Mouse (Mus musculus) midbrain, embryonic 14.5 days (tissue): Measurements from ENCODE around the gene Nefh. TPM values are rescaled to one million over a fixed set of nuclear protein-coding genes. Genes with fewer than 3 reads are reported as not detected.

Source experiments
- ATAC-seq: fragments of 200-750 bp; cut with Nextera tagmentation; 2 replicates; pipeline ENCODE4 v1.8.0; 2017; ENCODE audit warnings: moderate number of reproducible peaks, moderate library complexity; ENCODE audit not compliant: low FRiP score, low TSS enrichment
- DNase-seq: peaks from one replicate; pipeline ENCODE4 v3.0.0-alpha.2; 2015
- H3K27ac ChIP-seq: fragments of 300-500 bp; sonication (generic); replicated peaks from 2 replicates; pipeline ENCODE4 v1.5.1; 2014; ENCODE audit warnings: mild to moderate bottlenecking, low read depth, low read length, moderate library complexity
- H3K27me3 ChIP-seq: fragments of 300-500 bp; sonication (generic); 2 replicates; pipeline ENCODE4 v1.6.1; 2014; ENCODE audit warnings: low read length, control low read depth, mixed read lengths; ENCODE audit not compliant: control insufficient read depth, insufficient read depth
- H3K36me3 ChIP-seq: fragments of 300-500 bp; sonication (generic); 2 replicates; pipeline ENCODE4 v1.6.1; 2014; ENCODE audit warnings: low read length, control low read depth; ENCODE audit not compliant: control insufficient read depth, insufficient read depth
- H3K4me1 ChIP-seq: fragments of 300-500 bp; sonication (generic); 2 replicates; pipeline ENCODE4 v1.6.1; 2014; ENCODE audit warnings: mild to moderate bottlenecking, antibody characterized with exemption, low read length, control low read depth; ENCODE audit not compliant: control insufficient read depth, insufficient read depth
- H3K4me2 ChIP-seq: fragments of 300-500 bp; sonication (generic); 2 replicates; pipeline ENCODE4 v1.6.1; 2014; ENCODE audit warnings: mild to moderate bottlenecking, low read length, moderate library complexity
- H3K4me3 ChIP-seq: fragments of 300-500 bp; sonication (generic); replicated peaks from 2 replicates; pipeline ENCODE4 v1.5.1; 2014; ENCODE audit warnings: low read depth, low read length
- H3K9ac ChIP-seq: fragments of 300-500 bp; sonication (generic); replicated peaks from 2 replicates; pipeline ENCODE4 v1.6.1; 2014; ENCODE audit warnings: mild to moderate bottlenecking, low read length, moderate library complexity
- H3K9me3 ChIP-seq: fragments of 300-500 bp; sonication (generic); 2 replicates; pipeline ENCODE4 v1.6.1; 2016; ENCODE audit warnings: low read length, control low read depth, mixed read lengths; ENCODE audit not compliant: control insufficient read depth
- WGBS: fragments of 180-500 bp; shearing (Covaris S2); extraction: QIAGEN DNeasy Blood & Tissue Kit; methylation state at CpG from one replicate; pipeline ENCODE4 v1.1.7; 2014; 5-methylcytosine and 5-hydroxymethylcytosine counted together
- polyA plus RNA-seq: library from polyadenylated mRNA; unstranded; fragments of >200 nt; fragmentation: Nextera tagmentation; extraction: Ambion mirVana; gene quantifications from 2 replicates; pipeline ENCODE4 v1.2.1, GENCODE M21; 2014

The Nefh gene
- polyA plus RNA-seq, 1 experiment from 2014 or later: 3.2 TPM

- WGBS: under 1% methylated on average over 120 of the region's 120 CpGs
- Histone ChIP-seq H3K4me3 (peak overlapping the region; percentile 67), H3K4me1 (peaks cover 15% of the 10 kb centered on the region), H3K9ac (peak overlapping the region; percentile 76), H3K27me3 (peaks cover 68% of the 10 kb centered on the region), H3K27ac (peak overlapping the region; percentile 92), H3K36me3 (0 out of 2 replicates have a peak, but pooled peaks cover 3% of the 10 kb centered on the region), H3K9me3 (no peaks in the 10 kb centered on the region), H3K4me2 (peak overlapping the region; percentile 83)
- DNase-seq (peak; percentile 94), ATAC-seq (peak; percentile 90)
These were observed 684 bp downstream of the Nefh start for GRCm38 (mm10) chr11:4946947-4947812.

- 44% methylated on average over 13 of the region's 13 CpGs for WGBS
- no peak for DNase-seq
- no peak for ATAC-seq
- Histone ChIP-seq H3K36me3 (0 out of 2 replicates have a peak, but pooled peaks cover 3% of the 10 kb centered on the region), H3K9me3 (no peaks in the 10 kb centered on the region), H3K4me2 (peak overlapping the region; percentile 83), H3K27ac (peak overlapping the region; percentile 92; the same call in 1 of the 2 replicates), H3K9ac (no peak overlapping the region), H3K4me1 (peaks cover 15% of the 10 kb centered on the region), H3K27me3 (peaks cover 62% of the 10 kb centered on the region), H3K4me3 (peak overlapping the region; percentile 67)
These were observed 1.3 kb downstream of the Nefh start for GRCm38 (mm10) chr11:4946530-4946929.

GRCm38 (mm10) chr11:4936243-4936642 is 11.6 kb downstream of the Nefh start:
- WGBS: 84% methylated on average over 5 of the region's 5 CpGs
- Histone ChIP-seq H3K36me3 (peaks cover 4% of the 10 kb centered on the region; the same call in 1 of the 2 replicates), H3K27me3 (no peaks in the 10 kb centered on the region), H3K4me1 (no peaks in the 10 kb centered on the region), H3K9me3 (no peaks in the 10 kb centered on the region), H3K9ac (no peak overlapping the region), H3K4me3 (no peak overlapping the region), H3K4me2 (no peak overlapping the region), H3K27ac (no peak overlapping the region)
- ATAC-seq (no peak), DNase-seq (no peak)

DNA sequence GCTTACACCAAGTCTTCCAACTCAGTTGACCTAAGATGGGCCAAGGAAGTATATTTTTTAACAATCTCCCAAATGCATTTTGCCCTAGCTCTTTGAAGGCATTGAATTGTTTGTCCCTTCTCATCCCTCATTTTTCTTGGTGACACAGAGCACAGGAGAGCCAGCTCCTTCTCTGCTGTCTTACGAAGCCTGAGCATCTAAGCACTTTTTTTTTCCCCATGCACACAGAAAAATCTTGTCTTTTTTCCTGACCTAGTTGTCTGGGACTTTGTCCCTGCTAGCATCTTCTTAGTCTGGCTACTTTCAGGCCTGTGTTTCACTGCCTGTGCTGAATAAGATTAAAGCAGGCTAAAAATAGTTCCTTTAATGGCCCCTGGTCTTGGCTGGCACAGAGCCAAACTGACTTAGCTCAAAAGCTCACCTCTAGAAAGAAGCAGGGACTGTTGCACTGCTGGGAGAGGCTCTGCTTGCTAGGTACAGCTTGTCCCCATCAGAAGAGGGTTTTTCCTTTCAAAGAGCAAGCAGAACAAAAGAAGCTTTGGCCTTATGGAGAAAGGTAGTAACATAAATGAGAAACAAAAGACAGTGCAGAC is 16.8 kb downstream of the Nefh start:
- Histone ChIP-seq H3K27me3 (no peaks in the 10 kb centered on the region), H3K36me3 (peaks cover 52% of the 10 kb centered on the region), H3K4me3 (no peak overlapping the region), H3K9me3 (no peaks in the 10 kb centered on the region), H3K27ac (peak overlapping the region; percentile 2; the same call in 1 of the 2 replicates), H3K9ac (no peak overlapping the region), H3K4me1 (0 out of 2 replicates have a peak, but pooled peaks cover 3% of the 10 kb centered on the region), H3K4me2 (no peak overlapping the region)
- 58% methylated on average over 1 of the region's 1 CpGs for whole genome bisulfite sequencing
- peak; percentile 69 for DNase-seq
- ATAC-seq: no peak

DNA sequence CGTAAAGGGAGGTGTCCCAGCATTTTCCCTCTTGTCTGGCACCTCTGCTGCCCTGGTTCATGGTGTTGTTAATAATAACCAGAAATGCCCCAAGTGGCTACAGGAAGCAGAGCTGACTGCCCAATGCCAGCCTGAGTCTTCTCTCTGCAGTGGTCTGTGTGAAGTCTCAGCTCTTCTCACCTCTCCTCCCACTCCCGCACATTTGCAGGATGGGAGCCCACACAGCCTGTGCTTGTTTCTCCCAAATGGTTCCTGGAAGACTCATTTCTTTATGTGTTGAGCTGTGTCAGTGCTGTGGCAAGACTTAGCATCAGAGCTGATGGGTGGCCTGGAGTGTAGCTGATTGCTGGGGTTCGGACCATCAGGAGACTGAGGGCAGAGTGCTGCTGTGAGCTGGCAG is 20.6 kb downstream of the Nefh start:
- Histone ChIP-seq H3K27ac (no peak overlapping the region), H3K27me3 (no peaks in the 10 kb centered on the region), H3K36me3 (peaks cover 90% of the 10 kb centered on the region), H3K9me3 (no peaks in the 10 kb centered on the region), H3K4me1 (0 out of 2 replicates have a peak, but pooled peaks cover 3% of the 10 kb centered on the region), H3K9ac (no peak overlapping the region), H3K4me2 (no peak overlapping the region), H3K4me3 (no peak overlapping the region)
- ATAC-seq (no peak), DNase-seq (no peak)
- WGBS: 95% methylated on average over 3 of the region's 3 CpGs

DNA sequence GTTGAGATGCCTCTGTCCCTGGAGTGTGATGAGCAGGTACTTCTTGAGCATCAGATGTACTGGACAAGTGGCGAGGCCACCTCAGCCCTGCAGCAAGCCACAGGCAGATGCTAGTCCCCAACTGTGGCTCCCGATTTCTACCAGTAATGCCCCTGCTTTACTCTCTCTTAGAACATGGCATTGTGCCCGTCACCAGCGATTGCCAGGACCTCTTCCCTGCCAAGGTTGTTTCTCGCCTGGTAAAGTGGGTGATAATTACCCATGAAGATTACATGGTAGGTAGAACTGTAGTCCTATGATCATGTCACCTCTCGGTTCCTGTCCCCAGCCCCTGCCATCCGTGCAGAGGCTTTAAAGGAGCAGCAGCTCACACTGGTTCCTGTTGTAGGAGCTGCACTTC is 26.1 kb downstream of the Nefh start:
- H3K36me3 ChIP-seq: peaks cover 99% of the 10 kb centered on the region
- no peaks in the 10 kb centered on the region for H3K27me3 ChIP-seq
- H3K27ac ChIP-seq: no peak overlapping the region
- H3K9ac ChIP-seq: no peak overlapping the region
- H3K4me1 ChIP-seq: no peaks in the 10 kb centered on the region
- no peak overlapping the region for H3K4me2 ChIP-seq
- ATAC-seq (no peak), DNase-seq (no peak)
- 91% methylated on average over 7 of the region's 7 CpGs for WGBS
- no peaks in the 10 kb centered on the region for H3K9me3 ChIP-seq
- no peak overlapping the region for H3K4me3 ChIP-seq

DNA sequence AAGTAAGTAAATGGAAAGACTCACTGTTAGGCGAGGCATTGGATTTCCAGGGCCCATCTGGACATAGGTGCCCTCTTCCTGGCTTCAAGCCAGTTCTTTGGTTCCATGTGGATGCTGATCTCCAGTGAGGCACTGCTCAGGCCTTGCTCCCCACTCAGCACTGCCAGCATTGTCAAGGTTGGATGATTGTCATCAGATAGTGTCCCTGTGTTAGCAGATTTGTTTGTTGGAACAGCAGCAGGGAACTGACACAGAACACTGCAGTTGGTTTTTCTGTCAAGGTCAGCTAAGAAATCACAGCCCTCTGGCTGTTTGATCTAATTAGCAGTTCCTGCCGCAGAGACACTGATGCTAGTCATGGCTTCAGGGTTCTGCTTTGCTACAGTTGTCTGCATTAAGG is 26.6 kb downstream of the Nefh start:
- no peak overlapping the region for H3K27ac ChIP-seq
- H3K36me3 ChIP-seq: peaks cover 98% of the 10 kb centered on the region
- no peak overlapping the region for H3K4me2 ChIP-seq
- no peak for ATAC-seq
- DNase-seq: no peak
- 91% methylated on average over 2 of the region's 2 CpGs for WGBS
- no peaks in the 10 kb centered on the region for H3K4me1 ChIP-seq
- H3K4me3 ChIP-seq: no peak overlapping the region
- H3K9me3 ChIP-seq: no peaks in the 10 kb centered on the region
- no peak overlapping the region for H3K9ac ChIP-seq
- H3K27me3 ChIP-seq: no peaks in the 10 kb centered on the region

- peak; percentile 86 for DNase-seq
- no peak overlapping the region for H3K27ac ChIP-seq
- H3K9ac ChIP-seq: no peak overlapping the region
- no peaks in the 10 kb centered on the region for H3K27me3 ChIP-seq
- H3K4me2 ChIP-seq: no peak overlapping the region
- no peak for ATAC-seq
- peaks cover 93% of the 10 kb centered on the region for H3K36me3 ChIP-seq
- H3K9me3 ChIP-seq: no peaks in the 10 kb centered on the region
- H3K4me1 ChIP-seq: no peaks in the 10 kb centered on the region
- no peak overlapping the region for H3K4me3 ChIP-seq
- WGBS: 44% methylated on average over 1 of the region's 1 CpGs
These were observed 31.8 kb downstream of the Nefh start for GRCm38 (mm10) chr11:4916068-4916467.
